In the genomic region with DNA sequence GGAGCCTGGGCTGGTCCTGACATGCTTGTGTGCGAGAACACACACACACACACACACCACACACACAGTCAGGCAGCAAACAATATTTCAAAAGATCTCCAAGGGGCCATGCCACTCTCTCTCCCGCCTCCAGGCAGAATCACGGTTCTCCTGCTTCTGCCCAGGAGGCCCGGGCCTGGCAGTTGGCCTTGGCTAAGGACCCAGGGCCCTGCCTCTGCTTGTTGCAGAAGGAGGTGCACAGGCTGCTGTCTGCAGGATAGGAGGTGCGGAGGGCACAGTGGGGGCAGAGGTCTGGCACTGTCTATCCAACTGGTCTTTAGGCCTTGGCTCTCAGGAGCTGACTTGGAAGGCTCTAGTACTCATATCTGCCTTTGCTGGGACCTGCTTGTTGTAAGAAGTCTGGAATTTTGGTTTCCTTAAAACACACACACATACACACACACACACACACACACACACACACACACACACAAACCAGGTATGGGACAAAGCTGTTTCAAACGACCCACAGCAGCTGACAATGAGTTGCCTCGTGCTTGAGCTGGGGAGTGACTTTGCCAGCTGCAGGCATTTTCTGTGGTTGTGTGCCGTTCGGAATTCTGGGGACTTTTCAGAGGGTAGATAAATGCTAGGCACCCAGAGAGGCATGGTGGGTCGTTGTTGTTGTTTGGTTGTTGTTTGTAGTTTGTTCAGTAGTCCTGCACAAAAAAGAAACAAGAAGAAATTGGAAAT, we compare ENCODE assay signal across 23 mouse cellular contexts. TPM values are rescaled to one million over a fixed set of nuclear protein-coding genes. Genes with fewer than 3 reads are reported as not detected.
DNase-seq lines count a peak whose midpoint lies in the region; TF ChIP-seq lines count a peak whose summit lies in the region.
"Had no signal": no experiment of that assay in that cellular context is flagged by ENCODE, and none has a peak within 500 bp of the region (broad histone marks: within the 10 kb centered on the region; RNA-seq: fewer than 3 reads in every experiment).

No protein-coding gene starts in this region.

- peak; percentile 56 for DNase-seq in adrenal gland, postnatal 10 days
- DNase-seq in adrenal gland, adult 8-10 months: no peak
- DNase-seq in adrenal gland, postnatal 25 days: peak; percentile 43
- DNase-seq in adrenal gland, adult (ENCODE audit: inconsistent age in 2 of 2, low spot score in 1 of 2): no peak
- peak; percentile 62 for DNase-seq in adipocyte (ENCODE audit: low spot score)
- no peak for DNase-seq in spleen, adult 12 weeks (ENCODE audit: low spot score)
- DNase-seq: adrenal gland, adult 2 months; B cell, adult 2 months; cerebellum, adult 11 months; cerebellum, adult 2 months; cerebellum, adult 9-10 months; cerebellum, postnatal 10 days; cerebellum, postnatal 25 days; forebrain, postnatal 0 days had no signal

- no peak overlapping the region for H3K4me2 ChIP-seq in myocyte (ENCODE audit: low read depth)
- H3K4me2 ChIP-seq: embryonic facial prominence, embryonic 12.5 days; forebrain, embryonic 13.5 days; forebrain, embryonic 15.5 days had no signal

- H3K27me3 ChIP-seq in myocyte (ENCODE audit: control insufficient read depth, insufficient read depth, insufficient read length): no peaks in the 10 kb centered on the region
- H3K27me3 ChIP-seq: embryonic facial prominence, embryonic 12.5 days; forebrain, embryonic 13.5 days; forebrain, embryonic 15.5 days; Patski had no signal

- no peak overlapping the region for H3K4me3 ChIP-seq in myocyte
- H3K4me3 ChIP-seq: embryonic facial prominence, embryonic 10.5 days; embryonic facial prominence, embryonic 12.5 days; forebrain, embryonic 13.5 days; forebrain, embryonic 15.5 days had no signal

- TF ChIP-seq POLR2A in myocyte (IDR thresholded peaks at IDR 0.05; ENCODE audit: insufficient read length, low read depth): no peak

- no peak overlapping the region for H3ac ChIP-seq in myocyte (ENCODE audit: control insufficient read depth, insufficient read length)

- H3K36me3 ChIP-seq in myocyte (ENCODE audit: control insufficient read depth, insufficient read depth): no peaks in the 10 kb centered on the region
- H3K36me3 ChIP-seq: embryonic facial prominence, embryonic 10.5 days; embryonic facial prominence, embryonic 12.5 days; forebrain, embryonic 15.5 days; G1E had no signal

- H3K79me2 ChIP-seq in myocyte (ENCODE audit: control insufficient read depth, insufficient read depth): no peaks in the 10 kb centered on the region

TF ChIP-seq in myocyte, 11 proteins besides CTCF, POLR2A, EP300 and RAD21:
- TF ChIP-seq MAX (IDR thresholded peaks at IDR 0.05; ENCODE audit: low read depth) (no peak), MYOD1 (IDR thresholded peaks at IDR 0.05; ENCODE audit: control insufficient read depth in 1 of 3, insufficient read length in 2 of 3, low read depth in 2 of 3) (peak in 2 of 3 experiments; percentile 50 to 56)
TF ChIP-seq in myocyte: peak in this region for 1.

RNA-seq across cellular contexts. Expression of a gene that starts 23.8 kb away (rescaled TPM):
- 10 to 100 TPM; 29.0 to 31.0 TPM for total RNA-seq in adrenal gland, postnatal 10 days (2021)
- total RNA-seq in adrenal gland, adult 8-10 months (2022): 100 to 1,000 TPM in 1 of 4 experiments, 10 to 100 TPM in 3; 43.5 to 113 (median 60.0) TPM
- 32.6 and 44.2 TPM in 2 replicates for total RNA-seq in adrenal gland, postnatal 25 days (2021)
- polyA plus RNA-seq in myocyte (2012; fragmentation: generic; extraction: Trizol): 28.6 TPM
- total RNA-seq: G1E had no signal
- polyA plus RNA-seq: activated CD4-positive, CD25-positive, alpha-beta regulatory T cell, adult 4 months; CD4-positive, CD25-positive, alpha-beta regulatory T cell, adult 4 months; G1E had no signal

RNA-seq across cellular contexts. Expression of a gene that starts 38.0 kb away (rescaled TPM):
- 10 to 100 TPM; 13.4 to 18.1 TPM for total RNA-seq in adrenal gland, postnatal 10 days (2021)
- total RNA-seq in adrenal gland, adult 8-10 months (2022): 10 to 100 TPM; 11.4 to 21.1 (median 16.2) TPM
- 18.7 and 19.3 TPM in 2 replicates for total RNA-seq in adrenal gland, postnatal 25 days (2021)
- polyA plus RNA-seq in myocyte (2012; fragmentation: generic; extraction: Trizol): 46.8 TPM
- total RNA-seq: G1E had no signal
- polyA plus RNA-seq: activated CD4-positive, CD25-positive, alpha-beta regulatory T cell, adult 4 months; G1E had no signal

RNA-seq across cellular contexts. Expression of a gene that starts 49.3 kb away (rescaled TPM):
- 1 to 10 TPM; 1.5 to 1.7 TPM for total RNA-seq in adrenal gland, postnatal 10 days (2021)
- 1 to 10 TPM; 1.6 to 2.6 (median 2.2) TPM for total RNA-seq in adrenal gland, adult 8-10 months (2022)
- 1.4 and 1.7 TPM in 2 replicates for total RNA-seq in adrenal gland, postnatal 25 days (2021)
- polyA plus RNA-seq in myocyte (2012; fragmentation: generic; extraction: Trizol): 0.78 TPM

Comparison
In these comparisons a context has a peak if more than half of its experiments do, and no peak if none do; other contexts are left out.
1. DNase-seq: peak in adrenal gland, postnatal 10 days (single experiment), adrenal gland, postnatal 25 days (single experiment) and adipocyte (single experiment); none in adrenal gland, adult 8-10 months (single experiment), adrenal gland, adult (0 of 2) and spleen, adult 12 weeks (single experiment).